25 mouse cellular contexts compared by ENCODE assay signal in genomic region chr1:163231230-163231629, GRCm38 (mm10).
DNase-seq lines count a peak whose midpoint lies in the region; ATAC-seq and TF ChIP-seq lines count a peak whose summit lies in the region.
"Had no signal": no experiment of that assay in that cellular context is flagged by ENCODE, and none has a peak within 500 bp of the region (broad histone marks: within the 10 kb centered on the region; RNA-seq: fewer than 3 reads in every experiment).

No protein-coding gene starts in this region.

- H3K36me3 ChIP-seq in CH12.LX (replicated peaks in 1 of 2; ENCODE audit: control insufficient read depth in 1 of 2, insufficient read depth in 1 of 2, low read length in 1 of 2), result no peaks in the 10 kb centered on the region
- H3K36me3 ChIP-seq in stomach, postnatal 0 days (ENCODE audit: control insufficient read depth, insufficient read depth, low read length), result no peaks in the 10 kb centered on the region
- no peaks in the 10 kb centered on the region for H3K36me3 ChIP-seq in midbrain, embryonic 16.5 days (ENCODE audit: control insufficient read depth, insufficient read depth, low read length)
- H3K36me3 ChIP-seq: embryonic facial prominence, embryonic 10.5 days; heart, embryonic 13.5 days; hindbrain, embryonic 15.5 days; intestine, embryonic 15.5 days; limb, embryonic 10.5 days; liver, embryonic 15.5 days; neural tube, embryonic 12.5 days had no signal

- no peak for TF ChIP-seq EP300 in CH12.LX (IDR thresholded peaks at IDR 0.05; ENCODE audit: low read length)
- TF ChIP-seq EP300 in stomach, postnatal 0 days (optimal IDR thresholded peaks at IDR 0.05), result no peak

- dilution Hi-C loops in CH12.LX (cut with MboI; ENCODE audit: extremely low pct_ligation_motif_present, extremely low pct_unique_long_range_greater_than_20kb, low sequenced_read_pairs), result no loop called here

- H3K9me3 ChIP-seq in CH12.LX (replicated peaks; ENCODE audit: low read length), result no peaks in the 10 kb centered on the region
- H3K9me3 ChIP-seq in stomach, postnatal 0 days (ENCODE audit: control insufficient read depth, low read length), result no peaks in the 10 kb centered on the region
- no peaks in the 10 kb centered on the region for H3K9me3 ChIP-seq in midbrain, embryonic 16.5 days (replicated peaks; ENCODE audit: control insufficient read depth, low read length, poor library complexity, severe bottlenecking)
- H3K9me3 ChIP-seq: embryonic facial prominence, embryonic 10.5 days; hindbrain, embryonic 15.5 days; intestine, embryonic 15.5 days; limb, embryonic 10.5 days; liver, embryonic 15.5 days; neural tube, embryonic 12.5 days had no signal

- peak; percentile 22 for DNase-seq in heart, adult 8-10 months (ENCODE audit: low spot score)
- DNase-seq in heart, postnatal 25 days (ENCODE audit: low spot score), result no peak
- DNase-seq in left cerebral cortex, adult 2 months (ENCODE audit: extremely low spot score in 1 of 2, low spot score in 2 of 2), result no peak
- no peak for DNase-seq in left cerebral cortex, postnatal 4 days
- DNase-seq in CH12.LX (ENCODE audit: extremely low read depth), result no peak
- no peak for DNase-seq in stomach, postnatal 0 days (ENCODE audit: low spot score)
- DNase-seq: adrenal gland, postnatal 25 days; cerebellum, adult 11 months; cerebellum, adult 9-11 months; heart, postnatal 36 days; kidney, postnatal 4 days; liver; lung, postnatal 10 days; right cerebral cortex, postnatal 14 days; thymus, postnatal 14 days had no signal

- no peak overlapping the region for H3K4me2 ChIP-seq in CH12.LX (ENCODE audit: insufficient read depth, low read depth, poor library complexity, severe bottlenecking)
- H3K4me2 ChIP-seq in stomach, postnatal 0 days (replicated peaks; ENCODE audit: low read depth), result no peak overlapping the region
- no peak overlapping the region for H3K4me2 ChIP-seq in midbrain, embryonic 16.5 days (ENCODE audit: low read length)
- H3K4me2 ChIP-seq: heart, embryonic 13.5 days; hindbrain, embryonic 15.5 days; intestine, embryonic 15.5 days; liver, embryonic 15.5 days; midbrain, embryonic 11.5 days; neural tube, embryonic 12.5 days had no signal

- WGBS in stomach, postnatal 0 days, result 70% methylated on average over 3 of the region's 3 CpGs
- 80% methylated on average over 3 of the region's 3 CpGs for WGBS in midbrain, embryonic 16.5 days

- H3K4me3 ChIP-seq in left cerebral cortex, adult 2 months, result no peak overlapping the region
- H3K4me3 ChIP-seq in CH12.LX (replicated peaks in 1 of 3; ENCODE audit: low read depth in 2 of 3, low read length in 2 of 3, poor library complexity in 1 of 3), result no peak overlapping the region
- H3K4me3 ChIP-seq in stomach, postnatal 0 days (ENCODE audit: low read depth, low read length), result no peak overlapping the region
- H3K4me3 ChIP-seq in midbrain, embryonic 16.5 days (ENCODE audit: low read depth, low read length), result no peak overlapping the region
- H3K4me3 ChIP-seq: embryonic facial prominence, embryonic 10.5 days; heart, embryonic 13.5 days; hindbrain, embryonic 15.5 days; intestine, embryonic 15.5 days; limb, embryonic 10.5 days; liver, embryonic 15.5 days; neural tube, embryonic 12.5 days had no signal

- peak; percentile 39 for TF ChIP-seq RAD21 in CH12.LX (IDR thresholded peaks at IDR 0.05; ENCODE audit: low read depth, low read length)

- no peaks in the 10 kb centered on the region for H3K4me1 ChIP-seq in CH12.LX (ENCODE audit: control insufficient read depth in 1 of 2, insufficient read depth in 2 of 2)
- no peaks in the 10 kb centered on the region for H3K4me1 ChIP-seq in stomach, postnatal 0 days (replicated peaks; ENCODE audit: control insufficient read depth, insufficient read depth)
- no peaks in the 10 kb centered on the region for H3K4me1 ChIP-seq in midbrain, embryonic 16.5 days (ENCODE audit: control insufficient read depth, insufficient read depth, low read length)
- H3K4me1 ChIP-seq: heart, embryonic 13.5 days; hindbrain, embryonic 15.5 days; intestine, embryonic 15.5 days; limb, embryonic 10.5 days; liver, embryonic 15.5 days; neural tube, embryonic 12.5 days had no signal

- no peak for ATAC-seq in stomach, postnatal 0 days (ENCODE audit: low FRiP score, low TSS enrichment)
- no peak for ATAC-seq in midbrain, embryonic 16.5 days
- ATAC-seq: forebrain, embryonic 16.5 days; intestine, embryonic 15.5 days had no signal

- H3K79me2 ChIP-seq in CH12.LX (replicated peaks; ENCODE audit: control insufficient read depth, extremely low read depth, insufficient read depth, poor library complexity, severe bottlenecking), result no peaks in the 10 kb centered on the region

- H3K27me3 ChIP-seq in CH12.LX (replicated peaks), result no peaks in the 10 kb centered on the region
- H3K27me3 ChIP-seq in stomach, postnatal 0 days (ENCODE audit: control insufficient read depth, insufficient read depth, low read length), result no peaks in the 10 kb centered on the region
- H3K27me3 ChIP-seq in midbrain, embryonic 16.5 days (ENCODE audit: control insufficient read depth, insufficient read depth, low read depth, low read length), result no peaks in the 10 kb centered on the region
- H3K27me3 ChIP-seq: heart, embryonic 13.5 days; hindbrain, embryonic 15.5 days; intestine, embryonic 15.5 days; liver, embryonic 15.5 days; neural tube, embryonic 12.5 days had no signal

- peak; percentile 36 for TF ChIP-seq CTCF in left cerebral cortex, adult 2 months (IDR thresholded peaks at IDR 0.05)
- peak in 1 of 2 experiments; percentile 22; a peak in 2 of 4 replicates for TF ChIP-seq CTCF in CH12.LX (conservative IDR thresholded peaks at IDR 0.05 in 1 of 2, IDR thresholded peaks at IDR 0.05 in 1 of 2; ENCODE audit: low read depth in 2 of 2, low read length in 2 of 2)
- peak; percentile 57 for TF ChIP-seq CTCF in stomach, postnatal 0 days (IDR thresholded peaks at IDR 0.05; ENCODE audit: low read depth)

- no peak overlapping the region for H3K27ac ChIP-seq in left cerebral cortex, adult 2 months
- H3K27ac ChIP-seq in CH12.LX (ENCODE audit: insufficient read depth, low read depth), result no peak overlapping the region
- H3K27ac ChIP-seq in stomach, postnatal 0 days (replicated peaks), result no peak overlapping the region
- H3K27ac ChIP-seq in midbrain, embryonic 16.5 days (ENCODE audit: low read length), result no peak overlapping the region
- H3K27ac ChIP-seq: embryonic facial prominence, embryonic 10.5 days; heart, embryonic 13.5 days; hindbrain, embryonic 15.5 days; intestine, embryonic 15.5 days; limb, embryonic 10.5 days; liver, embryonic 15.5 days; neural tube, embryonic 12.5 days had no signal

- H3K9ac ChIP-seq in CH12.LX (ENCODE audit: insufficient read depth, low read depth), result no peak overlapping the region
- H3K9ac ChIP-seq in stomach, postnatal 0 days (ENCODE audit: low read length), result no peak overlapping the region
- no peak overlapping the region for H3K9ac ChIP-seq in midbrain, embryonic 16.5 days (ENCODE audit: low read depth, low read length)
- H3K9ac ChIP-seq: heart, embryonic 13.5 days; hindbrain, embryonic 15.5 days; intestine, embryonic 15.5 days; liver, embryonic 15.5 days; neural tube, embryonic 12.5 days had no signal

- in situ Hi-C loops in CH12.LX (cut with MboI; ENCODE audit: low pct_ligation_motif_present, low pct_unique_long_range_greater_than_20kb, low sequenced_read_pairs), result no loop called here

- no peak for TF ChIP-seq POLR2A in CH12.LX (IDR thresholded peaks at IDR 0.05; ENCODE audit: low read depth, low read length)

- intact Hi-C loops in heart, postnatal 25 days (cut with DNase I), result loop anchor here (2.0 kb wide), 1 partner anchor 76 kb away; no protein-coding TSS in a partner anchor
- intact Hi-C loops in left cerebral cortex, adult 2 months (cut with DNase I), result no loop called here
- intact Hi-C loops in left cerebral cortex, postnatal 4 days (cut with DNase I), result no loop called here

TF ChIP-seq in CH12.LX, 34 proteins besides CTCF, POLR2A, EP300 and RAD21:
- TF ChIP-seq NELFE (IDR thresholded peaks at IDR 0.05; ENCODE audit: low read depth, low read length) (no peak), ZC3H11A (IDR thresholded peaks at IDR 0.05; ENCODE audit: low read depth, low read length) (no peak), SMC3 (IDR thresholded peaks at IDR 0.05; ENCODE audit: low read depth, low read length) (peak; percentile 21), ZMIZ1 (IDR thresholded peaks at IDR 0.05; ENCODE audit: low read depth, low read length) (no peak), ZKSCAN1 (IDR thresholded peaks at IDR 0.05; ENCODE audit: borderline replicate concordance, low read depth, low read length) (no peak), NRF1 (IDR thresholded peaks at IDR 0.05; ENCODE audit: low read depth, low read length) (no peak), KAT2A (IDR thresholded peaks at IDR 0.05; ENCODE audit: insufficient replicate concordance, low read length) (no peak)
